Mouse (Mus musculus) thymus, postnatal 10 days (tissue): Measurements from ENCODE around the gene Akap7.
"Not testable (repeated sequence)": the region's sequence is repeated elsewhere in the genome, so short reads cannot be mapped to it uniquely, and the experiment has no call there.

Source experiments
- DNase-seq, 2 experiments: peaks; one replicate each; pipeline ENCODE4 v3.0.0; 2021; ENCODE audit warnings: low spot score in 2 of 2

Gene Akap7

GRCm38 (mm10) chr10:25192180-25193073, 115.2 kb downstream of the Akap7 start:
- DNase-seq, result no peak

GRCm38 (mm10) chr10:25191166-25191565, 116.5 kb downstream of the Akap7 start:
- DNase-seq, result no peak

- not testable (repeated sequence) for DNase-seq
These were observed 121.4 kb downstream of the Akap7 start for GRCm38 (mm10) chr10:25186240-25186639.

GRCm38 (mm10) chr10:25185691-25186090, 122.0 kb downstream of the Akap7 start:
- DNase-seq, result no peak

GRCm38 (mm10) chr10:25184819-25185603, 122.7 kb downstream of the Akap7 start:
- no peak for DNase-seq

GRCm38 (mm10) chr10:25183271-25183670, 124.4 kb downstream of the Akap7 start:
- no peak for DNase-seq

GRCm38 (mm10) chr10:25179030-25179429, 128.6 kb downstream of the Akap7 start:
- no peak for DNase-seq

GRCm38 (mm10) chr10:25177270-25177669, 130.4 kb downstream of the Akap7 start:
- DNase-seq, result no peak

GRCm38 (mm10) chr10:25174872-25175271, 132.8 kb downstream of the Akap7 start:
- no peak for DNase-seq

- DNase-seq, result no peak
These were observed 140.1 kb downstream of the Akap7 start for GRCm38 (mm10) chr10:25167365-25168194.

- DNase-seq, result not testable (repeated sequence)
These were observed 144.2 kb downstream of the Akap7 start for GRCm38 (mm10) chr10:25163510-25163909.

GRCm38 (mm10) chr10:25161701-25162100, 146.0 kb downstream of the Akap7 start:
- no peak for DNase-seq

GRCm38 (mm10) chr10:25158651-25159050, 149.0 kb downstream of the Akap7 start:
- DNase-seq, result no peak

- no peak for DNase-seq
These were observed 150.3 kb downstream of the Akap7 start for GRCm38 (mm10) chr10:25157339-25157738.

- no peak for DNase-seq
These were observed 153.4 kb downstream of the Akap7 start for GRCm38 (mm10) chr10:25154225-25154624.

GRCm38 (mm10) chr10:25151172-25151800, 156.4 kb downstream of the Akap7 start:
- DNase-seq, result no peak

GRCm38 (mm10) chr10:25145851-25146250, 161.8 kb downstream of the Akap7 start:
- DNase-seq, result no peak

- DNase-seq, result no peak
These were observed 162.6 kb downstream of the Akap7 start for GRCm38 (mm10) chr10:25144787-25145761.

- no peak for DNase-seq
These were observed 165.9 kb downstream of the Akap7 start for GRCm38 (mm10) chr10:25141781-25142180.

GRCm38 (mm10) chr10:25140155-25140755, 167.4 kb downstream of the Akap7 start:
- no peak for DNase-seq
